Mouse (Mus musculus) midbrain, embryonic 10.5 days (tissue): ENCODE results near the gene Spic. TPM values are rescaled to one million over a fixed set of nuclear protein-coding genes. Genes with fewer than 3 reads are reported as not detected.

ENCODE experiments used
- DNase-seq: peaks from one replicate; pipeline ENCODE4 v3.0.0-alpha.2; 2017; ENCODE audit warnings: low spot score
- H3K27ac ChIP-seq: fragments of 300-500 bp; sonication (generic); replicated peaks from 2 replicates; pipeline ENCODE4 v1.5.1; 2016; ENCODE audit warnings: mild to moderate bottlenecking
- H3K27me3 ChIP-seq: fragments of 300-500 bp; sonication (generic); 2 replicates; pipeline ENCODE4 v1.6.1; 2016; ENCODE audit warnings: low read depth, mild to moderate bottlenecking; ENCODE audit not compliant: poor library complexity, severe bottlenecking
- H3K36me3 ChIP-seq: fragments of 300-500 bp; sonication (generic); 2 replicates; pipeline ENCODE4 v1.6.1; 2016; ENCODE audit warnings: mild to moderate bottlenecking, moderate library complexity
- H3K4me1 ChIP-seq: fragments of 300-500 bp; sonication (generic); 2 replicates; pipeline ENCODE4 v1.6.1; 2016
- H3K4me3 ChIP-seq: fragments of 300-500 bp; sonication (generic); 2 replicates; pipeline ENCODE4 v1.5.1; 2016; ENCODE audit warnings: mild to moderate bottlenecking, moderate library complexity
- H3K9me3 ChIP-seq: fragments of 300-500 bp; sonication (generic); replicated peaks from 2 replicates; pipeline ENCODE4 v1.6.1; 2016; ENCODE audit warnings: mild to moderate bottlenecking
- WGBS: fragments of 180-500 bp; shearing (Covaris S2); methylation state at CpG from one replicate; pipeline ENCODE4 v1.1.7; 2016; 5-methylcytosine and 5-hydroxymethylcytosine counted together
- polyA plus RNA-seq: library from polyadenylated mRNA; unstranded; fragments of >200 nt; fragmentation: Nextera tagmentation; extraction: Ambion mirVana; gene quantifications from 2 replicates; pipeline ENCODE4 v1.2.1, GENCODE M21; 2016

Gene Spic
- polyA plus RNA-seq, 1 experiment from 2014 or later, result not detected

DNA sequence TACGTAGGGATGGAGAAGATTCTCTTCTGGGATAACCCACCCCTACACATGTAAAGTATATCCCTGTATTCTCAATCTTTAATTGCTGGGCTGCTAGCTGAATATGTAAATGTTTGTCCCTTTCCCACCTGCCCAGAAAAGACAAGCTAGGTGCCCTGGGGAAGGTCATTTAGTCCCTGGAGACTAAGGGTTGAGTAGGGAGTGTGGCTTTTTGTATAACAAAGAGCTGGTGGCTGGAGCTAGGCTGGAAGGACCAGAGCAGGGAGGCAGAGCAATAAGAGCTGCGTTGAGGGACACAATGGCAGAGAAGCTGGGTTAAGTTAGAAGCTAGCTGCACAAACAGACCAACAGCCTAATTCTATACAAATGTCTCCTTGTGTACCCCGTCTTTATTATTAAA, 58.6 kb downstream of the Spic start:
- no peak overlapping the region for H3K27ac ChIP-seq
- no peaks in the 10 kb centered on the region for H3K36me3 ChIP-seq
- no peaks in the 10 kb centered on the region for H3K4me1 ChIP-seq
- H3K27me3 ChIP-seq, result no peaks in the 10 kb centered on the region
- no peak for DNase-seq
- H3K9me3 ChIP-seq, result no peaks in the 10 kb centered on the region
- 70% methylated on average over 3 of the region's 3 CpGs for WGBS
- H3K4me3 ChIP-seq, result no peak overlapping the region

Other genes starting within 250 kb of the Spic start
- 0.17 and 0.19 TPM in 2 replicates for gene Sycp3, start 225.4 kb downstream of the Spic start, polyA plus RNA-seq
- 9.3 and 10.3 TPM in 2 replicates for gene Chpt1, start 180.9 kb downstream of the Spic start, polyA plus RNA-seq
- gene Mybpc1, start 79.9 kb downstream of the Spic start, polyA plus RNA-seq, result 1.0 and 1.6 TPM in 2 replicates
- 158 and 162 TPM in 2 replicates for gene Arl1, start 45.8 kb upstream of the Spic start, polyA plus RNA-seq
- gene Utp20, start 141.8 kb upstream of the Spic start, polyA plus RNA-seq, result 19.4 and 20.9 TPM in 2 replicates
- 0.02 and 0.04 TPM in 2 replicates for gene Slc5a8, start 201.0 kb upstream of the Spic start, polyA plus RNA-seq